Mouse (Mus musculus): ENCODE data around the gene Tbx4. TPM values are rescaled to one million over a fixed set of nuclear protein-coding genes. Genes with fewer than 3 reads are reported as not detected.
A peak's percentile ranks its signal among the peaks of the same experiment; 100 is the strongest.

The Tbx4 gene
- under 1 TPM; 0.12 to 0.38 TPM for total RNA-seq (2021)

DNA sequence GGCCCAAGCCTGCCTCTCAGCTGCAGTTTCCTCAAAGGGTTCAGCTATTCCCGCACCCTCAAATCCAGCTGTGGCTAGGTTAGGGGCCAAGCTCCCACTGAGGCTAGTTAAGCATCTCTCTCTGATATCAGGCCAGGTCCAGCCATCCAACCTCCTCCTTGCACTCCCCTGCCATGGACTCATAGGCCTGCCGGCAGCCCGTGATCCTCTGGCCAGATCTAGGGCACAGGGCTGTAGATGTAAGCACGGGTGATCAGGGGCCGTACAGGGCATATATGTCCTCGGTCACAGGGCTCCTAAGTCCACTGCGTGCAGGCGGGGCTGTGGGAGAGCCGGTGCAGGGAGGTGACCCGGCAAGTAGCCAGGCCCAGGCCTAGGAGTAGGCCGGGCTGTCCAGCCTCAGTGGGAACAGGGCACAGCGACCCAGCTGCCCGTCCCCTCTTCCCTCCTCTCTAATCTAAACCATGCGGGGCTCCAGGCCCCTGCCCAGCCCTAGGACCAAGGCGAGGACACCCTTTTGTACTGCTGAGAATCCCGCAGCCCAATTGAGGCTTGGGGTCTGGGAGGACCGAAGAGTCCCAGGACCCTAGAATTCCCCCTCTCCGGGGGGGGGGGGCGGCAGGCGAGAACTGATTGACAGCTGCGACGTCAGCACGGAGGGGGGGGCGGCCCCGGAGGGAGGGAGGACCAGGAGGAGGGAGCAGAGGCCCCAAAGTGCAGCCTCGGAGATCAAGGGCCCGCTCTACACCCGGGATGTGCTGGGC is at the start of gene Tbx4:
Tbx4 (plus strand) TSS at position 758 of the 764 bp plus-strand sequence.
- intact Hi-C loops (cut with DNase I): no loop called here

DNA sequence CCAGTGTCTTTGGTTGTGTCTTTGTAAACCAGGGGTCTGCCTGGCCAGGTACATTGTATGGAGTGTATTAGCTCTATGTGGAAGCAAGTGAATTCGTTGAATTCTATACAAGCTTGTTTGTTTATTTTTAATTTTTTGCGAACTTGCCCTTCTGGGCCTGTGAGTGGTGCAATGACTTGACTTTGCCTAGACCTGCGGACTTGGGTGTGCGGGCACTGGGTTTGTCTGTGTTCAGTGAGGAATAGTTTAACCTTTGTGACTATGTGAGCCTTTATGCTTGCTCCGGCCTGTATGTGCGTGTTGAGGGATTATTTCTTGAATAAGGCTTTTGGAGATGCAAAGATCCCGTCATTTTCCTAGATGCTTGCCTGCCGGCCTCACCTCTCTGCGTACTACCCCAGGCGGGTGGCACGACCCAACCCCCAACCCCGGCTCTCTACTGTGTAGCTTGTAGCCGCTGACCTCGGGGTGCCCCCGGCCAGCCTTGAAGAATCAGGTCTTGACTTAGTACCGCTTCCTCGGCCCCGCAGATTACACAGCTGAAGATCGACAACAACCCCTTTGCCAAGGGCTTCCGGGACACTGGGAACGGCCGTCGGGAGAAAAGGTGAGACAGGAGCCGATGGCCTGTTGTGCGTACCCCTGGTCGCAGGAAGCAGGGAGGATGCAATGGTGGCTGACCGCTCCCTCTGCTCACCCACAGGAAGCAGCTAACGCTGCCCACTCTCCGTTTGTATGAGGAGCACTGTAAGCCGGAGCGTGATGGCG is 49.5 kb upstream of the Tbx4 start:
- DNase-seq: no peak
- intact Hi-C loops (cut with DNase I): no loop called here

More for the DNA sequence above, at the start of gene Tbx4:
- no peak for DNase-seq

DNA sequence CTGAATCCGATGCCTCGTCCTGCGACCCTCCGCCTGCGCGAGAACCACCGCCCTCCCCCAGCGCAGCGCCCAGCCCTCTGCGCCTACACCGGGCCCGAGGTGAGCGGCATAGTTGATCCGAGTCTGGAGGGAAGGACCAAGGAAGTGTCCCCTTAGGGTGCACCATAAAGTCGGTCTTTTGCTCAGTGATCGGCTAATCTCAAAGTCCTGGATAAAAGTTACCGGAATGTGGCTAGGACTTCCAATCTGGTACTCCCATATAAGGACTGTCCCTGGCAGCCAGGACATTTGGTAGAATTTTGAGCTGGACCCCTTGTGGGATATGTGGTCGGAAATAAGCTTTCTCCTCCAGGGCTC is 49.0 kb upstream of the Tbx4 start:
- intact Hi-C loops (cut with DNase I): no loop called here
- no peak for DNase-seq

DNA sequence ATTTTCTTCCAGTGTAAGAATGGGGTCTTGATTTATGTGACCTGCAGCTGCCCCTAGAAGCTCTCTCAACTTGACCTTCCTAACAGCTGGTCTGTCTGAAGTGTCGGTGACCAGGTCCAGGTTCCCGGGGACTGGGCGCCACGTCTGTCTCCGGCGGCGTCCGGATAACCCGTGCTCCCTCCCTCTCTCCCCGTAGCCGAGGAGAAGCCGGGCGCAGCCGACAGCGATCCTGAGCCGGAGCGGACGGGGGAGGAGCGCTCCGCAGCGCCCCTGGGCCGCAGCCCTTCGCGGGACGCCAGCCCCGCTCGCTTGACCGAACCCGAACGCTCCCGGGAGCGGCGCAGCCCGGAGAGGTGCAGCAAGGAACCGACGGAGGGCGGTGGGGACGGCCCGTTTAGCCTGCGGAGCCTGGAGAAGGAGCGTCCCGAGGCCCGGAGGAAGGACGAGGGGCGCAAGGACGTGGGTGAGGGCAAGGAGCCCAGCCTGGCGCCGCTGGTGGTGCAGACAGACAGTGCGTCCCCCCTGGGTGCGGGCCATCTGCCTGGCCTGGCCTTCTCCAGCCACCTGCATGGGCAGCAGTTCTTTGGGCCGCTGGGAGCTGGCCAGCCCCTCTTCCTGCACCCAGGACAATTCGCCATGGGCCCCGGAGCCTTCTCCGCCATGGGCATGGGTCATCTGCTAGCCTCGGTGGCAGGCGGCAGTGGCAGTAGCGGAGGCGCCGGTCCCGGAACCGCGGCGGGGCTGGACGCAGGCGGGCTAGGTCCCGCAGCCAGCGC is 48.4 kb upstream of the Tbx4 start:
- DNase-seq: no peak
- intact Hi-C loops (cut with DNase I): no loop called here

DNA sequence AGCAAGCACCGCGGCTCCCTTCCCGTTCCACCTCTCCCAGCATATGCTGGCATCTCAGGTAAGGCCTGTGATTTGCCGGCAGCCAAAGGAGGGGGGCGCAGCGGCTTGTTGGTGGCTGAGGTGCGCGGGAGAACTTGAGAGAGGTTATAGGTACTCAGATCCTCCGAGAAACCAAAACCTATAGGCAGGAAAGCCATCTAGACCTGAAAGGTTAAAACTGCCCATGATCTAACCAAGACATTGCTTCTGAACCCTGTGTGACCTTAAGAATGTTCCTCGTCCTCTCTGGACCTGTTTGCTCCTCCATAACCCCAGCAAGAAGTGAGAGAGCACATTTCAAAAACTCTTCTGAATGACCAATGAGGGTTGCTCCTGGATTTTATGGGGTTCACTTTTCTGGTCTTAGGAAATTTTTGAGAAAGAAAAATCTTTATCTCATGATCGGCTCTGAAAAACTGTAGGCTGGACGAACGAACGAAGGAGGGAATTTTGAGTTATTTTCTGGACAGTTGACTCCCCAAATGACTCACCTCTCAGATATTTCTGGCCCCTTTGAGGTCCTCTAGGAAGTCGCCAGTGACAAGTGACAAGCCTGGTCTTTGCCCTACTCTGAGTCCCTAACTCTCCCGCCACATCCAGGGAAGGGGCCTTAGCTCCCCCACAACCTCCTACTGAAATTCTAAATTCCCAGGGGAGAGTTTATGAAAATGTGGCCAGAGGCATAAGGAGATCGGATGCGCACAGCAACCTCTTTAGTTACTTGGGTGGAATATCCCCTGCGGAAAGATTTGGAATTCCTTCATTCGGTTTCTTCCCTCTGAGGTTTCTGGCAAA is 47.6 kb upstream of the Tbx4 start:
- intact Hi-C loops (cut with DNase I): no loop called here
- DNase-seq: no peak

DNA sequence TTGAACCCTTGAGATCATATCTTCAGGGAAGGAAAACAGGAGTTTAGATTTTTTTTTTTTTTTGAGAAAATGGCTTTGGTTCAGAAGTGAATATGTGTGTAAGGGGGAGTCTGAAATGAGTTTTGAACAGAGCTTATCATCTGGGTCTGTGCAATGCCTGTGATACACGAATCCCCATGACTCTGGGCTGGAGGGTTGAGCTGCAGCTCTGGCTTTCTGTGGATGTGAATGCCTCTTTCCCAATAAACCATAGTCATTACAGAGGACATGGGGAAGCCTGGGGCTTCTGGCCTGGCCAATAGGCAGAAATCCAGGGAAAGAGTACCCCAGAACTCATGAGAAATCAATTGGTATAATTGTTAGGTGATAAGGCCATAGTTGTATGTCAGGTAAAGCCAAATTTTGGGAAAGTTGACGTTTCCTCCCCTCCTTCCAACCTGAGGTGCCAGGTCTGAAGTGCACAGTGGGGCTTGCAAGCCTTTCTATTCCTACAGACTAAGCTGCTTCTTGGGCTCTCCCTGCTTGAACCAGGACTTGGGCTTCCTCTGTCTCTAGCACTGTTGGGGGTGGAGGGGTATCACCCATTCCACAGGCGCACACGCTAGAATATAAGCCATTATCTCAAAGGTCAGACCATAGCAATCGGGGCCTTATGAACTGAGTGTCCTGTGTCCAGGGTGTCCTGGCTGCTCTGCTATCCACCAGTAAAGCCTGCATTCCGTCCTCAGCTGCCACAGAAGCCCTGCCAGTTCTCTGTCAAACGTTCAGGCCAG is 46.8 kb upstream of the Tbx4 start:
- no peak for DNase-seq
- intact Hi-C loops (cut with DNase I): loop anchor here (5.0 to 10.0 kb wide), 2 partner anchors 312 to 455 kb away; no protein-coding TSS in a partner anchor

DNA sequence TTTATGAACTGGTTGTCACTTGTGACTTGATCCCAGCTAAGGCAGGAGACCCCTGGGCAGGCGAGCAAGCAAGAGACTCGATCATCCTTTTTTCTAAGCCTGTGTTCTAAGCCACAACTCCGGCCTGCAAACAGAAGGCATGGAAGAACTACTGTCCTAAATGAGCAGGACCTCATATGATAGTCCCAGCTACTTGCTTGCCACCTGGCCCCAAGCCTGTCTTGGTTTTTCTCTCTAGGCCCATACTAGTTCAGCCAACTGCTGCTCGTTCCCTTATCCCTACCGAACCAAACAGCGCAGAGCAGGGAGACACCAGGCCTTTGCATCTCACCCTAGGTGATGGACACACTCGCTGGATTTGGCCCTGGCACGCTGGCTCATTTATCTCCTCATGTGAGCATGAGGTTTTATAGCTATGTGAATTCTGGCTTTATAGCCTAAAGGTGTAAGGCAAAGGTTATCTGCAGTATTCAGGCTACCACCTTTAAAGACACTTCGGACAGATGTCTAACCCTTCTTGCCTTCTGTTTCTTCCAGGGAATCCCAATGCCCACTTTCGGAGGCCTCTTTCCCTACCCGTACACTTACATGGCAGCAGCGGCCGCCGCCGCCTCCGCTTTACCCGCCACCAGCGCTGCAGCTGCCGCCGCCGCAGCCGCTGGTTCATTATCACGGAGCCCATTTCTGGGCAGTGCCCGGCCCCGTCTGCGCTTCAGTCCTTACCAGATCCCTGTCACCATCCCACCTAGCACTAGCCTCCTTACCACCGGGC is 46.0 kb upstream of the Tbx4 start:
- no peak for DNase-seq

DNA sequence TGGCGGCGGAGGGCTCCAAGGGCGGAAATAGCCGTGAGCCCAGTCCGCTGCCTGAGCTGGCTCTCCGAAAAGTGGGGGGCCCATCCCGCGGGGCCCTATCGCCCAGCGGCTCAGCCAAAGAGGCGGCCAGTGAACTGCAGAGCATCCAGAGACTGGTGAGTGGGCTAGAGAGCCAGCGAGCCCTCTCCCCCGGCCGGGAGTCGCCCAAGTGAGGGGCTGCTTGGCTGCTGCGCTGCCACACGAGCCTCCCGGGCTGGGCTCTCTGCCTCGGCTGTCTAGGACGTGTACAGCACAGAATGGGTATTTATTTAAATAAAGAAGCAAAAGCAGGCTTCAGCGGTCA is 45.4 kb upstream of the Tbx4 start:
- no peak for DNase-seq
- intact Hi-C loops (cut with DNase I): loop anchor here (5.0 to 10.0 kb wide), 2 partner anchors 313 to 456 kb away; no protein-coding TSS in a partner anchor

More for the DNA sequence above, 46.0 kb upstream of the Tbx4 start:
- intact Hi-C loops (cut with DNase I): loop anchor here (5.0 to 10.0 kb wide), 2 partner anchors 313 to 455 kb away; no protein-coding TSS in a partner anchor

DNA sequence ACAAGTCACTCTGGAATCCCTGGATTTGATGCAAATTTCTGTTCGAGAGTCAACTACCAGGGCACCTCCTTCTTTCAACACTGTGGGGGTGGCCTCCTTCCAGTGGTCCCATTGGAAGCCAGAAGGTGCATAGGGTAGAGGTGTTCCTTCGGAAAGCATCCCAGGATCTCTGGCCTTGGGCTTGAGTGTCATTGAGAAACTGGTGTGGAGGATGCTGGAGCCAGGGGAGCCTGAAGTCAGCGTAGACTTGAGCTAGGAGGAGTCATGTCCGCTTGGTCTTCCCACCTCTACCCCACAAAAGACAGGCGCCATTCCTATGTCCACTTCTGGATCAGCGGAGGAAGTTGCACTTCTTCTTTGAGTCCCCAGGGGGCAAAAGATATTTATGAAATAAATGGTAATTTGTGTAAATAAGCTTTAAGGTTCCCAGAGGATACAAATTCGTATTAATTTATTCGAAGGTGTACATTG is 45.0 kb upstream of the Tbx4 start:
- intact Hi-C loops (cut with DNase I): loop anchor here (5.0 to 10.0 kb wide), 2 partner anchors 314 to 456 kb away; no protein-coding TSS in a partner anchor
- DNase-seq: no peak

DNA sequence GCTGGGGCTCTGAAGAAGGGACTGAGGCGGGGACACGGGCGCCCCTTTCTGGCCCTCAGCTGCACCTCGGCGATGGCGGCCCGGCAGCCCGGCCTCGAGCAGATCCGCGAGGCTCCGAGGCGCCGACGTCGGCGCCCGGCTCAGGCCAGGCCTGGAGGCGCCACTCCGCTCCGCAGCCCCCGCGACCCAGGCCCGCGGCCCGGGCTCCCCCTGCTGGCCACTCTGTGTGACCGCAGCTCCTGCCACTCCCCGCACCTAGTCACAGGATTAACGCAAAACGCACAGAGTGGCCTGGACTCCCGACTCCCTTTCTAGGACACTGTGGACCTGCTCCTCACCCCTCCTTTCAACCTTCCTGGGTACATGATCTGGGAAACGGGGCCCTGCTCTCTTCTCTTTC is 44.2 kb upstream of the Tbx4 start:
- intact Hi-C loops (cut with DNase I): loop anchor here (5.0 to 10.0 kb wide), 2 partner anchors 315 to 457 kb away; no protein-coding TSS in a partner anchor
- peak; percentile 83 for DNase-seq

DNA sequence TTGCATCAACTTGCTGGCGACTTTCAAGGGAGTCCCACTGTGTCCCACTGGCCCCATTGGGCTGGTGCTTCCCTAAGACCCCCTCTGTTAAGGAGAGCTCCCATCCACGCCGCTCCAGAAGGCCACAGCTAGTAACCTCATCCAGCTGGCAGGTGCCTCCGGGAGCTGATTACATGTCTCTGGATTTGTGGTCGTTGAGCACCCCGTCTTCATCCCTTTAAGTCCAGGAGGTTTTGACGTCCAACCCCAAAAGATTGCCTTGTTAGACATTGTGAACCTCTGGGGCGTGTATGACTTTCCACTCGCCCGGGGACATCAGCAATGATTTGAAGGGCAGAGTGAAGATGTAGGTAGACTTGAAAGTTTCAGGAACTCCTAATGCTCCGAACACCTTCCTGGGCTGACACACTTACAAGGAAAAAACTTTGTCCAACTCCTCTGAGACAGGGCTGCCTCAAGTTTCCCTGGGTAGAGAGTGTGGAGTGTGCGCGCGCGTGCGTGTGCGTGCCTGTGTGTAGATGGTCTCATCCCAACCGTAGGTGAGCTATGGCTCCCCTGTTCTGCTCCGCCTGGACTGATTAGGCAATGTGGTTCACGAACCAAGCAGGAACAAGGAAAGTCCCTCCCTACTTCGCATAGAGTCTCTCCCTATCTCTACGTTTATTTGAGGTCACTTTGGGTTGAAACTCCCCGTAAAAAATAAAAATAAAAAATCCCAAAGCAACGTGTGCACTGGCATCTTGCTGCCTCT is 43.5 kb upstream of the Tbx4 start:
- intact Hi-C loops (cut with DNase I): loop anchor here (5.0 to 10.0 kb wide), 2 partner anchors 315 to 458 kb away; no protein-coding TSS in a partner anchor
- no peak for DNase-seq

DNA sequence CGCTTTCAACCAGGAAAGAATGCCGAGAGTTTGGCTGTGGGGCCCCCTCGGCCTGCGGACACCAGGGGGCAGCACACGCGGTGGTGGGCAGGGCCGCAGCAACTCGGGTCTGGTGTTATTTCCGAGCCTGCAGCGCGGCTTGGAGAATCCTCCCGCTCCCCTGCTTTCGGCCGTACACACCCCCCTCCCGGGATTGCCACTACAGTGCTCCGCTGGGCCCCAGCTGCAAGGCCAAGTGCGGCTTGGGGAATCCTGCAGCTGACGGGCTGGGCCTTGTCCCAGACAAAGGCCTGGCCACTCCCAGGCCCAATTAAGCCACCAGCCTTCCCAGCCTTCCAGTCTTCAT is 42.9 kb upstream of the Tbx4 start:
- DNase-seq: peak; percentile 74
- intact Hi-C loops (cut with DNase I): loop anchor here (5.0 to 10.0 kb wide), 2 partner anchors 316 to 459 kb away; no protein-coding TSS in a partner anchor

DNA sequence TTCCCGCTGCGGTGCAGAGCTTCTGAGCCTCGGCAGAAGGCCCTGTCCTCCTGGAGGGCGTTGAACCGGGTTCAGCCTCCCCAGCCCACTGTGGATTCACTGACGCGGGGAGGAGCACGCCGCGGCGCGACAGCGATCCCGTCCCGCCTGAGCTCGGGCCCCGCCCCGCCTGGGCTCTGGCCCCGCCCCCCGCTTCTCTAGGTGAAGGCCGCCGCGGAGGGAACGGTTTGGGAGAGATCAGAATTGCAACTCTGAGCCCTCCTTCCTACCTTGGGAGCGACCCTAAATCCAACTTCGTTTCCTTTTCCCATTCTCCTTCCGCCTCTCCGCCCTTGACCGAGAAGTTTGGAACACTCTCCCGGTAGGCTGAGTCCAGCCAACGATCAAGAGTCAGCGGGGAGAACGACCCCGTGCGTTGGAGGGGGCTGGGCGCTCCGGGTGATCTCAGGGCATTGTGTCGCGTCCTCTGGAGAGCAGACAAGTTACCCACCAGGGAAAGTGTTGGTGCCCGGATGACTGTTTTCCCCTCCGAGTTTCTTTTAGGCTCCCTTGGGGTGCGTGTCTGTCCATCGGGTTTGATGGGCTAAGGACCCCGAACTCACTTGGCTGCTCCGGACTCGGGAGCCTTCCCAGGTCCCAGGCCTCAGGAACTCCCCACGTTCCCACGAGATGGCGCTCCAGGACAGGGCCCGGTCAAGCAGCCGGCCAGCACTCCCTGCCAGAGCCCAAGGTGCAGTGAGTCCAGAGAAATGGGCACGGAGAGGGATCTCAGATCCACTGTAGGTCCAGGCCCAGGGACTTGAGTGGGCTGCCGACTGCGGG is 41.9 kb upstream of the Tbx4 start:
- peak; percentile 91 for DNase-seq
- intact Hi-C loops (cut with DNase I): loop anchor here (5.0 to 10.0 kb wide), 2 partner anchors 317 to 460 kb away; no protein-coding TSS in a partner anchor

DNA sequence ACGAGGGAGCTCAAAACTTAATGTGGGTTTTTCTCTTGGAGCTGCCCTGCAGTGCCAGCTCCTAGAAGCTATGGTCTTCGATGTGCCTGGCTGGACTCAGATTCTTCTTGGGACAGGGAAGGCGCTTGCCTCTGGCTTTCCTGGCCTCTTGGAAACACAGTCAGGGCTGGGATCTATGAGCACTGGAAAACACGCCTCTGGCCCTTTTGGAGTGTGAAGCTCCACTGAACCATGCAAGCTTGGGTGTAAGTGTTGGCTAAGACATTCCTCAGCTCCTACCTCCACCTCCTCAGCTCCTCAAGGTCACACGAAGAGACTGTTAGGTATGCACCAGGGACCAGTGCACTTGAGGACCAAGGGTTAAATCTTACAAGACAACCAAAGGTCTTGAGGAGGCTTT is 41.3 kb upstream of the Tbx4 start:
- intact Hi-C loops (cut with DNase I): loop anchor here (5.0 to 10.0 kb wide), 5 partner anchors 127 to 460 kb away; no protein-coding TSS in a partner anchor
- no peak for DNase-seq

DNA sequence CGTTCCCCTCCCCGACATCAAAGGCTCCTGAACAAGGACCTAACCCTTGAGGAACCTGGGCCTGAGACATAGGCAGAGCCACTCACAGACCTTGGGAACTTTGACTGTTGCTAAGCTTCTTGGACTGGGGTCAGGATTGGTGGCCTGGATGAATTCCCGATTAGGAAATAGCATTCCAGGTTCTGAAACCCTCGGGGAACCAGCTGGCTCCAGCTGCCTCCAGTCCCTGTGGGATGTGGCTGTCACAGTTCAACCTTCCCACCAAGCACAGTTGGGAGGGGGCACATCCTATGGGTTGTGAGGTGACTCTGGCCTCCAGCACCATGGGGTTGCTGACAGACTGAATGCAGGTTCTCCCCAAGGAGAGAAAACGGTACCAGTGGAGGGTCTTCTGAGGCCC is 40.3 kb upstream of the Tbx4 start:
- DNase-seq: no peak
- intact Hi-C loops (cut with DNase I): loop anchor here (5.0 to 10.0 kb wide), 4 partner anchors 126 to 461 kb away; no protein-coding TSS in a partner anchor

DNA sequence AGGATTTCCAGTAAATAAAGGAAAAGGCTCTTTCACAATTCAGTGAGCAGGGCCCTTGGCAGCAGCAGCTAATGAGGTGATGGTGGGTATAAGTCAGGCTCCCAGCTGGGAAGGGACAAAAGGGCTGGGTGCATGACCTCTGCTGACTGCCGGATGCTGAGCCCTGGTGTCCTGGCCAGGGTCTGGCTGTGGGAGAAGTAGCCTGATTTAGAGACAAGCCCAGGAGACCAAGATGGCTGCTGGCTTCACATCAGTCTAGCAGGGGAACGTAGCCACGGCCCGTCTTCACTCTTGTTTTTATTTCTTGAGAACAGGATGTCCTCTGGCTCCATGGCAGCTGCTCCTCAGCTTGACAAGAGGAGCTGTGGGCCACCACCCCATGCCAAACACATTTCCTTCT is 39.7 kb upstream of the Tbx4 start:
- intact Hi-C loops (cut with DNase I): loop anchor here (5.0 to 10.0 kb wide), 4 partner anchors 126 to 462 kb away; no protein-coding TSS in a partner anchor
- no peak for DNase-seq
